Mouse (Mus musculus) heart, embryonic 12.5 days (tissue): ENCODE results near the gene Erap1. TPM values are rescaled to one million over a fixed set of nuclear protein-coding genes. Genes with fewer than 3 reads are reported as not detected.

Source experiments
- ATAC-seq: fragments of 200-750 bp; cut with Nextera tagmentation; 2 replicates; pipeline ENCODE4 v1.8.0; 2017; ENCODE audit warnings: moderate TSS enrichment, moderate library complexity; ENCODE audit not compliant: insufficient number of reproducible peaks, low FRiP score
- H3K27ac ChIP-seq: fragments of 300-500 bp; sonication (generic); 2 replicates; pipeline ENCODE4 v1.5.1; 2016; ENCODE audit warnings: mild to moderate bottlenecking, moderate library complexity; ENCODE audit not compliant: poor library complexity, severe bottlenecking
- H3K27me3 ChIP-seq: fragments of 300-500 bp; sonication (generic); replicated peaks from 2 replicates; pipeline ENCODE4 v1.6.1; 2016; ENCODE audit warnings: mild to moderate bottlenecking, moderate library complexity
- H3K36me3 ChIP-seq: fragments of 300-500 bp; sonication (generic); 2 replicates; pipeline ENCODE4 v1.6.1; 2016; ENCODE audit warnings: mild to moderate bottlenecking, moderate library complexity
- H3K4me1 ChIP-seq: fragments of 300-500 bp; sonication (generic); replicated peaks from 2 replicates; pipeline ENCODE4 v1.6.1; 2016; ENCODE audit warnings: mild to moderate bottlenecking
- H3K4me2 ChIP-seq: fragments of 300-500 bp; sonication (generic); 2 replicates; pipeline ENCODE4 v1.6.1; 2016; ENCODE audit warnings: mild to moderate bottlenecking, moderate library complexity
- H3K4me3 ChIP-seq: fragments of 300-500 bp; sonication (generic); 2 replicates; pipeline ENCODE4 v1.5.1; 2016; ENCODE audit warnings: mild to moderate bottlenecking
- H3K9ac ChIP-seq: fragments of 300-500 bp; sonication (generic); 2 replicates; pipeline ENCODE4 v1.6.1; 2016; ENCODE audit warnings: mild to moderate bottlenecking, moderate library complexity
- H3K9me3 ChIP-seq: fragments of 300-500 bp; sonication (generic); replicated peaks from 2 replicates; pipeline ENCODE4 v1.6.1; 2016; ENCODE audit warnings: mild to moderate bottlenecking, moderate library complexity
- WGBS: fragments of 180-500 bp; shearing (Covaris S2); methylation state at CpG from one replicate; pipeline ENCODE4 v1.1.7; 2016; 5-methylcytosine and 5-hydroxymethylcytosine counted together
- polyA plus RNA-seq: library from polyadenylated mRNA; unstranded; fragments of >200 nt; fragmentation: Nextera tagmentation; extraction: Ambion mirVana; gene quantifications from 2 replicates; pipeline ENCODE4 v1.2.1, GENCODE M21; 2016

Gene Erap1
- polyA plus RNA-seq, 1 experiment from 2014 or later: 17.5 TPM

GRCm38 (mm10) chr13:74695497-74696193 is 56.3 kb downstream of the Erap1 start:
- Histone ChIP-seq H3K9me3 (no peaks in the 10 kb centered on the region), H3K27ac (no peak overlapping the region), H3K4me2 (no peak overlapping the region), H3K9ac (no peak overlapping the region), H3K4me3 (no peak overlapping the region), H3K27me3 (no peaks in the 10 kb centered on the region), H3K4me1 (no peaks in the 10 kb centered on the region), H3K36me3 (peaks cover 44% of the 10 kb centered on the region)
- WGBS: 84% methylated on average over 5 of the region's 5 CpGs
- no peak for ATAC-seq

GRCm38 (mm10) chr13:74696225-74696624 is 56.9 kb downstream of the Erap1 start:
- no peak overlapping the region for H3K9ac ChIP-seq
- H3K9me3 ChIP-seq: no peaks in the 10 kb centered on the region
- WGBS: 69% methylated on average over 3 of the region's 3 CpGs
- H3K27ac ChIP-seq: no peak overlapping the region
- H3K36me3 ChIP-seq: peaks cover 40% of the 10 kb centered on the region
- H3K4me1 ChIP-seq: no peaks in the 10 kb centered on the region
- no peaks in the 10 kb centered on the region for H3K27me3 ChIP-seq
- ATAC-seq: no peak
- H3K4me2 ChIP-seq: no peak overlapping the region
- H3K4me3 ChIP-seq: no peak overlapping the region

GRCm38 (mm10) chr13:74719002-74719401 is 79.6 kb downstream of the Erap1 start:
- no peaks in the 10 kb centered on the region for H3K9me3 ChIP-seq
- 61% methylated on average over 2 of the region's 2 CpGs for whole genome bisulfite sequencing
- H3K4me2 ChIP-seq: no peak overlapping the region
- H3K27me3 ChIP-seq: no peaks in the 10 kb centered on the region
- H3K9ac ChIP-seq: no peak overlapping the region
- H3K27ac ChIP-seq: no peak overlapping the region
- no peaks in the 10 kb centered on the region for H3K4me1 ChIP-seq
- H3K4me3 ChIP-seq: no peak overlapping the region
- H3K36me3 ChIP-seq: peaks cover 59% of the 10 kb centered on the region
- ATAC-seq: no peak

- no peak overlapping the region for H3K4me3 ChIP-seq
- H3K4me1 ChIP-seq: peaks cover 9% of the 10 kb centered on the region; the same call in 1 of the 2 replicates
- no peak for ATAC-seq
- 87% methylated on average over 4 of the region's 4 CpGs for WGBS
- no peak overlapping the region for H3K4me2 ChIP-seq
- no peak overlapping the region for H3K27ac ChIP-seq
- no peaks in the 10 kb centered on the region for H3K27me3 ChIP-seq
- peaks cover 68% of the 10 kb centered on the region for H3K36me3 ChIP-seq
- no peak overlapping the region for H3K9ac ChIP-seq
- peaks cover 3% of the 10 kb centered on the region; the same call in 1 of the 2 replicates for H3K9me3 ChIP-seq
Observed at GRCm38 (mm10) chr13:74733726-74734125, 94.4 kb downstream of the Erap1 start.

GRCm38 (mm10) chr13:74735834-74736233 is 96.5 kb downstream of the Erap1 start:
- WGBS: 24% methylated on average over 5 of the region's 5 CpGs
- ATAC-seq: peak; percentile 25; the same call in 1 of the 2 replicates
- H3K9me3 ChIP-seq: no peaks in the 10 kb centered on the region; the same call in 1 of the 2 replicates
- peaks cover 66% of the 10 kb centered on the region for H3K36me3 ChIP-seq
- no peak overlapping the region for H3K4me3 ChIP-seq
- H3K4me2 ChIP-seq: no peak overlapping the region
- no peak overlapping the region for H3K27ac ChIP-seq
- peaks cover 9% of the 10 kb centered on the region; the same call in 1 of the 2 replicates for H3K4me1 ChIP-seq
- H3K9ac ChIP-seq: no peak overlapping the region
- H3K27me3 ChIP-seq: no peaks in the 10 kb centered on the region

- H3K4me3 ChIP-seq: no peak overlapping the region
- H3K36me3 ChIP-seq: peaks cover 65% of the 10 kb centered on the region
- no peak overlapping the region for H3K27ac ChIP-seq
- 72% methylated on average over 2 of the region's 2 CpGs for WGBS
- ATAC-seq: no peak
- H3K4me2 ChIP-seq: no peak overlapping the region
- H3K9ac ChIP-seq: no peak overlapping the region
- no peaks in the 10 kb centered on the region; the same call in 1 of the 2 replicates for H3K9me3 ChIP-seq
- H3K4me1 ChIP-seq: peaks cover 9% of the 10 kb centered on the region; the same call in 1 of the 2 replicates
- H3K27me3 ChIP-seq: no peaks in the 10 kb centered on the region
Observed at GRCm38 (mm10) chr13:74736396-74736795, 97.0 kb downstream of the Erap1 start.

Other genes starting within 250 kb of the Erap1 start
- gene Zfp72, start 248.7 kb upstream of the Erap1 start, polyA plus RNA-seq: 2.9 and 3.3 TPM in 2 replicates
- 67.9 and 72.3 TPM in 2 replicates for gene Ftl1-ps1, start 239.9 kb upstream of the Erap1 start, polyA plus RNA-seq
- 13.2 and 14.8 TPM in 2 replicates for gene Zfp825, start 145.6 kb upstream of the Erap1 start, polyA plus RNA-seq
- 63.5 and 64.5 TPM in 2 replicates for gene Cast, start 169.2 kb downstream of the Erap1 start, polyA plus RNA-seq